Mouse (Mus musculus): ENCODE measurements around the gene Pgm1.

GRCm38 (mm10) chr4:100009211-100009678 lies 80.0 kb downstream of the Pgm1 start:
- TF ChIP-seq GATA1 (IDR thresholded peaks at IDR 0.05; ENCODE audit: borderline replicate concordance, low read length) (no peak), CTCF (IDR thresholded peaks at IDR 0.05; ENCODE audit: low read depth, low read length) (no peak)

All from G1E (cell line).